Mouse (Mus musculus) testis, adult 2 months (tissue): Measurements from ENCODE around the gene Ep400. TPM values are rescaled to one million over a fixed set of nuclear protein-coding genes. Genes with fewer than 3 reads are reported as not detected.

Experiments used
- H3K27ac ChIP-seq: fragments of 200-500 bp; 2 replicates; pipeline ENCODE4 v1.5.1; 2012; ENCODE audit warnings: low read depth, low read length; ENCODE audit not compliant: control insufficient read depth, insufficient read depth
- H3K27me3 ChIP-seq: fragments of 200-500 bp; 2 replicates; pipeline ENCODE4 v1.6.1; 2012; ENCODE audit warnings: mild to moderate bottlenecking, low read length, moderate library complexity; ENCODE audit not compliant: control insufficient read depth, insufficient read depth
- H3K36me3 ChIP-seq: fragments of 200-500 bp; 2 replicates; pipeline ENCODE4 v1.6.1; 2012; ENCODE audit warnings: mild to moderate bottlenecking, low read length; ENCODE audit not compliant: control insufficient read depth, insufficient read depth
- H3K4me1 ChIP-seq: fragments of 200-500 bp; 2 replicates; pipeline ENCODE4 v1.6.1; 2012; ENCODE audit warnings: low read length; ENCODE audit not compliant: control insufficient read depth, insufficient read depth
- H3K4me3 ChIP-seq: fragments of 200-500 bp; 2 replicates; pipeline ENCODE4 v1.5.1; 2012; ENCODE audit warnings: low read depth, mild to moderate bottlenecking, low read length, moderate library complexity, mixed read lengths; ENCODE audit not compliant: control insufficient read depth
- CTCF ChIP-seq: fragments of 200-500 bp; IDR thresholded peaks from 2 replicates; pipeline ENCODE4 v1.5.1; 2012; ENCODE audit warnings: low read depth, mild to moderate bottlenecking, inconsistent platforms, low read length, moderate library complexity; ENCODE audit not compliant: control insufficient read depth, insufficient read depth, insufficient replicate concordance
- POLR2A ChIP-seq: fragments of 200-500 bp; IDR thresholded peaks from 2 replicates; pipeline ENCODE4 v1.6.1; 2012; ENCODE audit warnings: low read depth, mild to moderate bottlenecking, inconsistent platforms, low read length, moderate library complexity; ENCODE audit not compliant: control insufficient read depth
- polyA plus RNA-seq: library from polyadenylated mRNA; depleted of rRNA; stranded (reverse); fragments of >200 nt; gene quantifications from 2 replicates; pipeline ENCODE4 v1.2.3, GENCODE M21; 2012; rRNA removed

Ep400 gene
- polyA plus RNA-seq, 1 experiment = 196 TPM

DNA sequence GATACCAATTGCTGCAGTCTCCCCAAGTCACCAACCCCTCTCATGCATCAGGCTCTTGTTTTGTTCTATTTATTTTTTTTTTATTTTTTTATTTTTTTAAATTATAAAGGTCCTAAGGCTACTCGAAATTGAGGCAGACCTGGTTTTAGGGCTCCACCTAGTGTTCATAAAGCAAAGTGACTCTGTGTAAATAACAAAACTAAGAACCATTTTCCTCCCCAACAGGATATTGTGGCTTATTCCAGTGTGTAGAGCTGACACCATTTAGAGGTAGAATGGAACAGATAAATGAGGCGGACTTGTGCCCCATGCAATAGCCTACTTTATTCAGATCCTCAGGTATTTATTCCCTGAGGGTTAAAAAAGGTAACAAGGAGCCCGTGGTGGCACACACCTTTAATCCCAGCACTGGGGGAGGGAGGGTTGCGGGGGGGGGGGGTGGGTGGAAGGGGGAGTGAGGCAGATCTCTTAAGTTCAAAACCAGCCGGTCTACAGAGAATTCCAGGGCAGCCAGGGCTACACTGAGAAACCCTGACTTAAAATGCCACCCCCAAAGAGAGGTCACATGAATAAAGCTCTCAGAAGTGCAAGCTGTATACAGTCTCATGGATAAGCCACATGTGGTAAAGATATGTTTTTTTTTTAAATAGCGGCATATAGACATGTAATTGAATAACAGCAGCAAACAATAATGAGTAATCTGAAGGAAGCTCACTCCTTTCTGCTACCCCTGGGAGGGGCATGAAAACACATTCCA lies 134.4 kb downstream of the Ep400 start:
- Histone ChIP-seq H3K4me3 (no peak overlapping the region), H3K36me3 (no peaks in the 10 kb centered on the region), H3K27ac (no peak overlapping the region), H3K27me3 (no peaks in the 10 kb centered on the region), H3K4me1 (peaks cover 2% of the 10 kb centered on the region)
- TF ChIP-seq CTCF (no peak), POLR2A (no peak)

GRCm38 (mm10) chr5:110629525-110630120 lies 140.9 kb downstream of the Ep400 start:
- Histone ChIP-seq H3K27ac (no peak overlapping the region), H3K4me3 (no peak overlapping the region), H3K27me3 (no peaks in the 10 kb centered on the region), H3K36me3 (no peaks in the 10 kb centered on the region), H3K4me1 (no peaks in the 10 kb centered on the region; the same call in 1 of the 2 replicates)
- TF ChIP-seq POLR2A = no peak
- TF ChIP-seq CTCF = no peak

- no peaks in the 10 kb centered on the region; the same call in 1 of the 2 replicates for H3K4me1 ChIP-seq
- no peaks in the 10 kb centered on the region for H3K27me3 ChIP-seq
- no peak overlapping the region for H3K4me3 ChIP-seq
- H3K36me3 ChIP-seq = no peaks in the 10 kb centered on the region
- TF ChIP-seq POLR2A = no peak
- no peak for TF ChIP-seq CTCF
- no peak overlapping the region for H3K27ac ChIP-seq
Measured at GRCm38 (mm10) chr5:110628156-110628555, 142.4 kb downstream of the Ep400 start.

- Histone ChIP-seq H3K27ac (no peak overlapping the region), H3K36me3 (no peaks in the 10 kb centered on the region), H3K27me3 (no peaks in the 10 kb centered on the region), H3K4me3 (no peak overlapping the region), H3K4me1 (no peaks in the 10 kb centered on the region; the same call in 1 of the 2 replicates)
- TF ChIP-seq CTCF = no peak
- TF ChIP-seq POLR2A = no peak
Measured at GRCm38 (mm10) chr5:110627351-110627750, 143.2 kb downstream of the Ep400 start.

DNA sequence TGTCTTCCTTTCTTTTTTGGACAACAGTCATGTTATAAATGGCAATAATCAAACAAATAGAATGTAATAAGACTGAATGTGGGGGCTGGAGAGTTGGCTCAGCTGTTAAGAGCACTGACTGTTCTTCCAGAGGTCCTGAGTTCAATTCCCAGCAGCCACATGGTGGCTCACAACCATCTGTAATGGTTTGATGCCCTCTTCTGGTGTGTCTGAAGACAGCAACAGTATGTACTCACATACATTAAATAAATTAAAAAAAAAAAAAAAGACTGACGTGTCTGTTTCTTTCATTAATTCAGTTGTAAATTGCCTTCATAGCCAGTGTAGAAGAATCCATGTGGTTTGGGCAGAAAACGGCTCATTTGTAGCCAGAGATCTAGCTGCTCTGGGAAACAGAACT lies 146.2 kb downstream of the Ep400 start:
- H3K36me3 ChIP-seq = no peaks in the 10 kb centered on the region
- no peaks in the 10 kb centered on the region for H3K27me3 ChIP-seq
- TF ChIP-seq POLR2A = no peak
- TF ChIP-seq CTCF = no peak
- H3K27ac ChIP-seq = no peak overlapping the region
- H3K4me3 ChIP-seq = no peak overlapping the region
- no peaks in the 10 kb centered on the region; the same call in 1 of the 2 replicates for H3K4me1 ChIP-seq

GRCm38 (mm10) chr5:110619226-110619625 lies 151.3 kb downstream of the Ep400 start:
- TF ChIP-seq CTCF (no peak), POLR2A (no peak)
- Histone ChIP-seq H3K36me3 (no peaks in the 10 kb centered on the region), H3K4me3 (no peak overlapping the region), H3K27me3 (no peaks in the 10 kb centered on the region), H3K4me1 (no peaks in the 10 kb centered on the region), H3K27ac (no peak overlapping the region)

Other genes starting within 250 kb of the Ep400 start
- 0.60 and 0.69 TPM in 2 replicates for gene Galnt9, start 226.4 kb downstream of the Ep400 start, polyA plus RNA-seq
- 40.3 and 45.1 TPM in 2 replicates for gene Noc4l, start 117.3 kb downstream of the Ep400 start, polyA plus RNA-seq
- 22.8 and 24.5 TPM in 2 replicates for gene Ddx51, start 117.3 kb downstream of the Ep400 start, polyA plus RNA-seq
- 5.2 and 5.6 TPM in 2 replicates for gene Pus1, start 9.9 kb upstream of the Ep400 start, polyA plus RNA-seq
- gene Ulk1, start 39.4 kb upstream of the Ep400 start, polyA plus RNA-seq = 15.4 and 16.1 TPM in 2 replicates
- 15.8 and 16.3 TPM in 2 replicates for gene Hscb, start 69.1 kb upstream of the Ep400 start, polyA plus RNA-seq
- 1.5 and 1.7 TPM in 2 replicates for gene Chek2, start 69.3 kb upstream of the Ep400 start, polyA plus RNA-seq
- 4.6 and 4.7 TPM in 2 replicates for gene Ttc28, start 109.1 kb upstream of the Ep400 start, polyA plus RNA-seq